ENCODE assay signal across 12 mouse cellular contexts in the genomic region with DNA sequence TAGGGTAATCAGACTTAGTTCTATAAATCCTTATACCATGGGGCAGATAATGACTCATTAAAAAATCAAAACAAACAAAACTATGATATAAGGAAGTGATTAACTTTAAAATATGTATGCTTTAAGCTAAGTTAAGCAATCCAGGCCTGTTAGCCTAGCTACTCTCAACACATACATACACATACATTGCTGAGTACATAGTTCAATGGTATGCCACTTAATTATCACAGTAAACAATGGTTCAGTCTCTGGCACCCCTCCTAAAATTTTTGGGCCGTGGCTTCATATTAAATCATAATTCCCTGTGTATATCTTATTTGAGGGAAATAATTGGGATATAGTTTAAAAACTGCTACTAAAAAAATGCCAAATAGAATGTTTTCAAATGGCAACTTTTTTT. TPM values are rescaled to one million over a fixed set of nuclear protein-coding genes. Genes with fewer than 3 reads are reported as not detected.
DNase-seq lines count a peak whose midpoint lies in the region; ATAC-seq and TF ChIP-seq lines count a peak whose summit lies in the region.
"Had no signal": no experiment of that assay in that cellular context is flagged by ENCODE, and none has a peak within 500 bp of the region (broad histone marks: within the 10 kb centered on the region; RNA-seq: fewer than 3 reads in every experiment).

TSS of gene Rap2b (plus strand) at position 301 of the 400 bp plus-strand sequence.

- peaks cover 3% of the 10 kb centered on the region; the same call in 1 of the 2 replicates for H3K4me1 ChIP-seq in heart, embryonic 12.5 days (replicated peaks)
- peaks cover 7% of the 10 kb centered on the region for H3K4me1 ChIP-seq in thymus, adult 2 months (replicated peaks; ENCODE audit: control insufficient read depth, insufficient read depth, low read length)
- H3K4me1 ChIP-seq in stomach, embryonic 15.5 days = no peaks in the 10 kb centered on the region

- TF ChIP-seq POLR2A in thymus, adult 2 months (IDR thresholded peaks at IDR 0.05; ENCODE audit: control insufficient read depth, extremely low read depth, insufficient read depth, low read length, poor library complexity) = no peak

- no peak within 1 kb of the TSS for H3K4me3 ChIP-seq in heart, embryonic 12.5 days
- H3K4me3 ChIP-seq in thymus, adult 2 months (ENCODE audit: control insufficient read depth, insufficient read depth, low read length) = no peak within 1 kb of the TSS
- no peak within 1 kb of the TSS for H3K4me3 ChIP-seq in stomach, embryonic 15.5 days (replicated peaks)

- H3K27me3 ChIP-seq in heart, embryonic 12.5 days (replicated peaks) = no peaks in the 10 kb centered on the region
- H3K27me3 ChIP-seq in thymus, adult 2 months (ENCODE audit: control insufficient read depth, insufficient read depth, low read length) = no peaks in the 10 kb centered on the region
- no peaks in the 10 kb centered on the region for H3K27me3 ChIP-seq in stomach, embryonic 15.5 days (replicated peaks)

- intact Hi-C loops in left cerebral cortex, postnatal 25 days (cut with DNase I) = loop anchor here (5.0 kb wide), 3 partner anchors 94 to 831 kb away; no protein-coding TSS in a partner anchor

- no peak for DNase-seq in heart, adult 9 months (ENCODE audit: low spot score in 2 of 2)
- DNase-seq in thymus, adult 2 months = no peak
- DNase-seq in thymus, postnatal 25 days = no peak
- DNase-seq in left cerebral cortex, postnatal 25 days (ENCODE audit: low spot score in 2 of 2) = no peak
- DNase-seq in spleen, postnatal 14 days (ENCODE audit: low spot score in 2 of 2) = no peak
- no peak for DNase-seq in adrenal gland, postnatal 4 days (ENCODE audit: low spot score in 2 of 2)
- DNase-seq: adrenal gland, postnatal 14 days; B cell, adult 2 months; right cerebral cortex, postnatal 14 days had no signal

- H3K9ac ChIP-seq in heart, embryonic 12.5 days = no peak within 1 kb of the TSS
- no peak within 1 kb of the TSS for H3K9ac ChIP-seq in stomach, embryonic 15.5 days

- no peak for TF ChIP-seq CTCF in thymus, adult 2 months (IDR thresholded peaks at IDR 0.05; ENCODE audit: borderline replicate concordance, control insufficient read depth, extremely low read depth, insufficient read depth, low read length, poor library complexity)

- WGBS in heart, embryonic 12.5 days = 85% methylated on average over 1 of the region's 1 CpGs
- WGBS in thymus, adult 2 months = 95% methylated on average over 1 of the region's 1 CpGs
- WGBS in stomach, embryonic 15.5 days = 76% methylated on average over 1 of the region's 1 CpGs

- H3K9me3 ChIP-seq in heart, embryonic 12.5 days (replicated peaks) = no peaks in the 10 kb centered on the region
- H3K9me3 ChIP-seq in stomach, embryonic 15.5 days = no peaks in the 10 kb centered on the region

- no peak for ATAC-seq in heart, embryonic 12.5 days (ENCODE audit: insufficient number of reproducible peaks, low FRiP score)
- no peak for ATAC-seq in stomach, embryonic 15.5 days (ENCODE audit: insufficient read depth, low FRiP score, low read depth)

- no peak within 1 kb of the TSS for H3K27ac ChIP-seq in heart, embryonic 12.5 days (ENCODE audit: poor library complexity, severe bottlenecking)
- no peak within 1 kb of the TSS for H3K27ac ChIP-seq in thymus, adult 2 months (ENCODE audit: control insufficient read depth, insufficient read depth, low read length)
- H3K27ac ChIP-seq in stomach, embryonic 15.5 days = peak within 1 kb of the TSS; percentile 96; the same call in 1 of the 2 replicates
- H3K27ac ChIP-seq: liver, embryonic 14.5 days had no signal

- peak within 1 kb of the TSS; percentile 86 for H3K4me2 ChIP-seq in heart, embryonic 12.5 days
- no peak within 1 kb of the TSS for H3K4me2 ChIP-seq in stomach, embryonic 15.5 days

- H3K36me3 ChIP-seq in heart, embryonic 12.5 days = no peaks in the 10 kb centered on the region
- no peaks in the 10 kb centered on the region for H3K36me3 ChIP-seq in thymus, adult 2 months (ENCODE audit: control insufficient read depth, insufficient read depth, low read length)
- H3K36me3 ChIP-seq in stomach, embryonic 15.5 days = no peaks in the 10 kb centered on the region

RNA-seq across cellular contexts. Expression of gene Rap2b, which starts in this region (rescaled TPM):
- polyA plus RNA-seq in heart, embryonic 12.5 days (2016; fragmentation: Nextera tagmentation; extraction: Ambion mirVana) = 9.9 and 10.1 TPM in 2 replicates
- polyA plus RNA-seq in thymus, adult 2 months (2012; rRNA removed) = 11.1 and 12.7 TPM in 2 replicates
- 10 to 100 TPM; 41.7 to 46.3 TPM for total RNA-seq in left cerebral cortex, postnatal 25 days (2021)
- polyA plus RNA-seq in stomach, embryonic 15.5 days (2015; fragmentation: Nextera tagmentation; extraction: Ambion mirVana) = 9.4 and 9.8 TPM in 2 replicates
- 1 to 10 TPM; 8.3 to 8.6 TPM for total RNA-seq in adrenal gland, postnatal 4 days (2021)

Comparison
In these comparisons a context has a peak if more than half of its experiments do, and no peak if none do; other contexts are left out.
1. RNA of gene Rap2b (total RNA-seq): 41.7 to 46.3 TPM in left cerebral cortex, postnatal 25 days; 8.3 to 8.6 TPM in adrenal gland, postnatal 4 days; every median in the first group is over 4 times any median in the second.